20 mouse cellular contexts compared by ENCODE assay signal in the genomic region with DNA sequence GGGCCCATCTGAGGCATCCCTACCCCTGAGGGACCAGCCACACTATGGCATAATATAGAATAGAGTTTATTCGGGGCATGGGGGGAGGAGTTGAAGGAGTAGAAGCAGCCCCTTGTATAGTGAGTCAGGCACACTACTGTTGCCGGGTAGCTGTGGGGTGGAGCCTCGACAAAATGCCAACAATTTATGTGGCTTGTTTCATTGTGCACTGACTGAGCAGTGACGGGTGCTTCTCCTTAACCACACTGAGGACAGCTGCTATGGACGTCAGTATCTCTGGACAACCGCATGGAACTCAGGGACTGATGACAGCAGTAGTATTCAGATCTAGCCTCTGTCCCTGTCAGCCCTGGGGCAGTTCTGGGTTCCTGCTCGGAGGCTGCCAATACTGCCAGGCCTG. TPM values are rescaled to one million over a fixed set of nuclear protein-coding genes. Genes with fewer than 3 reads are reported as not detected.
DNase-seq lines count a peak whose midpoint lies in the region; ATAC-seq lines count a peak whose summit lies in the region.
"Had no signal": no experiment of that assay in that cellular context is flagged by ENCODE, and none has a peak within 500 bp of the region (broad histone marks: within the 10 kb centered on the region; RNA-seq: fewer than 3 reads in every experiment).

No protein-coding gene starts in this region.

- H3K4me2 ChIP-seq in heart, embryonic 14.5 days (ENCODE audit: low read length): no peak overlapping the region
- no peak overlapping the region for H3K4me2 ChIP-seq in midbrain, embryonic 15.5 days
- H3K4me2 ChIP-seq: kidney, embryonic 15.5 days; liver, embryonic 11.5 days; lung, embryonic 14.5 days had no signal

- no peaks in the 10 kb centered on the region for H3K27me3 ChIP-seq in heart, embryonic 14.5 days (ENCODE audit: control insufficient read depth, insufficient read depth, low read length)
- H3K27me3 ChIP-seq in midbrain, embryonic 15.5 days (replicated peaks): no peaks in the 10 kb centered on the region
- H3K27me3 ChIP-seq: kidney, embryonic 15.5 days had no signal

- 22% methylated on average over 7 of the region's 7 CpGs for WGBS in heart, embryonic 14.5 days
- WGBS in midbrain, embryonic 15.5 days: 60% methylated on average over 7 of the region's 7 CpGs

- H3K36me3 ChIP-seq in heart, embryonic 14.5 days (ENCODE audit: control insufficient read depth, insufficient read depth, low read length): no peaks in the 10 kb centered on the region
- H3K36me3 ChIP-seq in midbrain, embryonic 15.5 days (replicated peaks): no peaks in the 10 kb centered on the region
- H3K36me3 ChIP-seq: G1E; kidney, embryonic 15.5 days; limb, embryonic 10.5 days had no signal

- peak; percentile 17; the same call in 1 of the 2 replicates for ATAC-seq in heart, embryonic 14.5 days (ENCODE audit: insufficient number of reproducible peaks, insufficient read depth, low FRiP score, low read depth)
- peak; percentile 50; the same call in 1 of the 2 replicates for ATAC-seq in midbrain, embryonic 15.5 days (replicated peaks)
- ATAC-seq: intestine, embryonic 16.5 days had no signal

- no peak overlapping the region for H3K4me3 ChIP-seq in heart, embryonic 14.5 days (ENCODE audit: control insufficient read depth in 1 of 2, insufficient read depth in 1 of 2, low read depth in 1 of 2, low read length in 2 of 2)
- no peak overlapping the region for H3K4me3 ChIP-seq in midbrain, embryonic 15.5 days
- H3K4me3 ChIP-seq: gastrocnemius, adult 2 months; kidney, embryonic 15.5 days; limb, embryonic 10.5 days had no signal

- no peaks in the 10 kb centered on the region for H3K9me3 ChIP-seq in heart, embryonic 14.5 days (ENCODE audit: control insufficient read depth, low read length)
- H3K9me3 ChIP-seq in midbrain, embryonic 15.5 days: no peaks in the 10 kb centered on the region
- H3K9me3 ChIP-seq: G1E; limb, embryonic 10.5 days had no signal

- intact Hi-C loops in heart, postnatal 36 days (cut with DNase I): no loop called here

- H3K4me1 ChIP-seq in heart, embryonic 14.5 days (ENCODE audit: control insufficient read depth in 2 of 2, insufficient read depth in 2 of 2, low read length in 2 of 2): peaks cover 4 to 14% of the 10 kb centered on the region in 2 experiments; a peak in 3 of 4 replicates
- peaks cover 4% of the 10 kb centered on the region; the same call in 1 of the 2 replicates for H3K4me1 ChIP-seq in midbrain, embryonic 15.5 days
- H3K4me1 ChIP-seq: limb, embryonic 10.5 days had no signal

- no peak overlapping the region for H3K9ac ChIP-seq in heart, embryonic 14.5 days (ENCODE audit: low read length)
- H3K9ac ChIP-seq in midbrain, embryonic 15.5 days: no peak overlapping the region
- H3K9ac ChIP-seq: kidney, embryonic 15.5 days; lung, embryonic 14.5 days had no signal

- DNase-seq in heart, postnatal 36 days: no peak
- DNase-seq in 3134 (ENCODE audit: extremely low read depth, insufficient read length, low spot score) (peak; percentile 47), R1 (ENCODE audit: low read depth, low spot score) (peak; percentile 10)
- no peak for DNase-seq in adrenal gland, adult 2 months
- DNase-seq in natural killer cell, adult 2 months (ENCODE audit: low spot score in 2 of 2): no peak
- DNase-seq in left cerebral cortex, adult 8-10 months (ENCODE audit: low spot score in 2 of 2): no peak
- DNase-seq: cerebellum, postnatal 25 days; gastrocnemius, adult 2 months; heart, adult 18-20 months; layer of hippocampus, postnatal 36 days; lung, embryonic 14.5 days; spleen, adult 18-20 months had no signal

- no peak overlapping the region for H3K27ac ChIP-seq in heart, embryonic 14.5 days (replicated peaks in 1 of 2; ENCODE audit: control insufficient read depth in 1 of 2, insufficient read depth in 1 of 2, low read depth in 2 of 2, low read length in 2 of 2)
- H3K27ac ChIP-seq in midbrain, embryonic 15.5 days: no peak overlapping the region
- H3K27ac ChIP-seq: gastrocnemius, adult 2 months; kidney, embryonic 15.5 days; limb, embryonic 10.5 days; macrophage had no signal

RNA-seq across cellular contexts. Expression of gene Tiparp, which starts 53.6 kb away (rescaled TPM):
- 26.6 and 27.2 TPM in 2 replicates for polyA plus RNA-seq in heart, embryonic 14.5 days (2014; fragmentation: Nextera tagmentation; extraction: Ambion mirVana)
- 10 to 100 TPM; 11.7 TPM for total RNA-seq in heart, postnatal 36 days (2021)
- 25.8 and 27.3 TPM in 2 replicates for polyA plus RNA-seq in midbrain, embryonic 15.5 days (2015; fragmentation: Nextera tagmentation; extraction: Ambion mirVana)
- 10 to 100 TPM; 14.9 to 19.1 TPM for total RNA-seq in adrenal gland, adult 2 months (2021)
- polyA plus RNA-seq in adrenal gland, adult 2 months (2012; rRNA removed): 2.9 and 3.2 TPM in 2 replicates
- total RNA-seq in left cerebral cortex, adult 8-10 months (2022): 10 to 100 TPM; 10.6 to 21.0 (median 14.0) TPM

Comparison
In these comparisons a context has a peak if more than half of its experiments do, and no peak if none do; other contexts are left out.
1. DNase-seq: peak in 3134 (single experiment) and R1 (single experiment); none in heart, postnatal 36 days (0 of 2), adrenal gland, adult 2 months (single experiment), natural killer cell, adult 2 months (0 of 2) and left cerebral cortex, adult 8-10 months (0 of 2).